Mouse (Mus musculus) neural tube, embryonic 13.5 days (tissue): ENCODE data around the gene Man2a2. TPM values are rescaled to one million over a fixed set of nuclear protein-coding genes. Genes with fewer than 3 reads are reported as not detected.
"Not testable (repeated sequence)": the region's sequence is repeated elsewhere in the genome, so short reads cannot be mapped to it uniquely, and the experiment has no call there.

Experiments used
- ATAC-seq: fragments of 200-750 bp; cut with Nextera tagmentation; 2 replicates; pipeline ENCODE4 v1.8.0; 2017; ENCODE audit warnings: low read depth, mild to moderate bottlenecking, moderate TSS enrichment, moderate library complexity
- H3K27ac ChIP-seq: fragments of 300-500 bp; sonication (generic); replicated peaks from 2 replicates; pipeline ENCODE4 v1.5.1; 2015; ENCODE audit warnings: moderate library complexity, mild to moderate bottlenecking, inconsistent platforms
- H3K27me3 ChIP-seq: fragments of 300-500 bp; sonication (generic); 2 replicates; pipeline ENCODE4 v1.6.1; 2015; ENCODE audit warnings: mild to moderate bottlenecking, inconsistent platforms
- H3K36me3 ChIP-seq: fragments of 300-500 bp; sonication (generic); 2 replicates; pipeline ENCODE4 v1.6.1; 2015; ENCODE audit warnings: mild to moderate bottlenecking, inconsistent platforms
- H3K4me1 ChIP-seq: fragments of 300-500 bp; sonication (generic); replicated peaks from 2 replicates; pipeline ENCODE4 v1.6.1; 2015; ENCODE audit warnings: inconsistent platforms
- H3K4me2 ChIP-seq: fragments of 300-500 bp; sonication (generic); 2 replicates; pipeline ENCODE4 v1.6.1; 2015; ENCODE audit warnings: inconsistent platforms, mild to moderate bottlenecking, moderate library complexity
- H3K4me3 ChIP-seq: fragments of 300-500 bp; sonication (generic); 2 replicates; pipeline ENCODE4 v1.5.1; 2015; ENCODE audit warnings: mild to moderate bottlenecking, inconsistent platforms
- H3K9ac ChIP-seq: fragments of 300-500 bp; sonication (generic); 2 replicates; pipeline ENCODE4 v1.6.1; 2015; ENCODE audit warnings: moderate library complexity, mild to moderate bottlenecking, inconsistent platforms
- H3K9me3 ChIP-seq: fragments of 300-500 bp; sonication (generic); 2 replicates; pipeline ENCODE4 v1.6.1; 2016; ENCODE audit warnings: inconsistent platforms
- WGBS: fragments of 180-500 bp; shearing (Covaris S2); methylation state at CpG from one replicate; pipeline ENCODE4 v1.1.7; 2015; 5-methylcytosine and 5-hydroxymethylcytosine counted together
- polyA plus RNA-seq: library from polyadenylated mRNA; unstranded; fragments of >200 nt; fragmentation: Nextera tagmentation; extraction: Ambion mirVana; gene quantifications from 2 replicates; pipeline ENCODE4 v1.2.1, GENCODE M21; 2015

The Man2a2 gene
- polyA plus RNA-seq, 1 experiment from 2014 or later = 23.6 TPM

DNA sequence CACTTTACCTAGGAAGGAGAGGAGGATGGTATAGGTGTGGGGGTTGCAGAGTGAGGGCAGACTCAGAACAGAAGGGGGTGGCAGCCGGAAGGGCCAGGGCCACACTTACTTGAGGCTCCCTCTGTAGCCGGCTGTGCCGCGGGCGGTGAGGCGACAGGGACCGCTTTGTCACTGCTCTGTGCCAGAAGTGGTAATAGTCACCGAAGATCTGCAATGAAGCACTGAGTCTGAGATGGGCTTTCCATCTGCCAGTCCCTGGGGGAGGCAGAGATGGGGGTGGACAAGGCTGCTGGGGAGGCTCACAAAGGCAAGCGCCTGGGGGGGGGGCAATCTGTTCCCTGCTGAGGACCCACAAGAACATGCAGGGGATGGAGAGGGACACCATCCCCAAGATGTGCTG is 26.8 kb upstream of the Man2a2 start:
- H3K27ac ChIP-seq = no peak overlapping the region
- no peak overlapping the region for H3K4me2 ChIP-seq
- peaks cover 47% of the 10 kb centered on the region for H3K36me3 ChIP-seq
- no peak overlapping the region for H3K4me3 ChIP-seq
- no peaks in the 10 kb centered on the region for H3K27me3 ChIP-seq
- no peak overlapping the region for H3K9ac ChIP-seq
- peaks cover 40% of the 10 kb centered on the region for H3K4me1 ChIP-seq
- H3K9me3 ChIP-seq = no peaks in the 10 kb centered on the region
- no peak for ATAC-seq
- 90% methylated on average over 9 of the region's 9 CpGs for WGBS

- H3K4me3 ChIP-seq, ATAC-seq, H3K9me3 ChIP-seq, H3K27me3 ChIP-seq, H3K9ac ChIP-seq, H3K4me2 ChIP-seq, H3K27ac ChIP-seq: not testable (repeated sequence)
- peaks cover 63% of the 10 kb centered on the region for H3K36me3 ChIP-seq
- 88% methylated on average over 4 of the region's 4 CpGs for WGBS
- H3K4me1 ChIP-seq = peaks cover 35% of the 10 kb centered on the region
Observed at GRCm38 (mm10) chr7:80396427-80396826, 25.3 kb upstream of the Man2a2 start.

DNA sequence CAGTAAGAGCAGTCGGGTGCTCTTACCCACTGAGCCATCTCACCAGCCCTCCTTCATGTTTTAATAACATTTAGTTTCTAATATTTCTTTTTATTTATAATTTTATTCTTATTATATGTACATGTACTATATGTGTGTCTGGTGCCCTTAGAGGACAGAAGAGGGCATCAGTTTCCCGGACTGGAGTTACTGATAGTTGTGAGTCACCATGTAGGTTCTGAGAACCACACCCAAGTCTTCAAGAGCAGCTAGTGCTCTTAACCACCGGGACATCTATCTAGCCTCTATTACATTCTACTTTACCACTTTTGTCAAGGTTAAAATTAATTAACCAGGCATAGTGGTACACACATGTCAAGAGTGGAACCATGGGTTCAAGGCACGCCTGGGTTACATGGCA is 23.4 kb upstream of the Man2a2 start:
- Histone ChIP-seq H3K9ac (no peak overlapping the region), H3K4me1 (peaks cover 16% of the 10 kb centered on the region), H3K9me3 (no peaks in the 10 kb centered on the region), H3K4me2 (no peak overlapping the region), H3K27me3 (no peaks in the 10 kb centered on the region), H3K36me3 (peaks cover 80% of the 10 kb centered on the region), H3K4me3 (no peak overlapping the region), H3K27ac (no peak overlapping the region)
- ATAC-seq = no peak
- WGBS = 91% methylated on average over 4 of the region's 4 CpGs

DNA sequence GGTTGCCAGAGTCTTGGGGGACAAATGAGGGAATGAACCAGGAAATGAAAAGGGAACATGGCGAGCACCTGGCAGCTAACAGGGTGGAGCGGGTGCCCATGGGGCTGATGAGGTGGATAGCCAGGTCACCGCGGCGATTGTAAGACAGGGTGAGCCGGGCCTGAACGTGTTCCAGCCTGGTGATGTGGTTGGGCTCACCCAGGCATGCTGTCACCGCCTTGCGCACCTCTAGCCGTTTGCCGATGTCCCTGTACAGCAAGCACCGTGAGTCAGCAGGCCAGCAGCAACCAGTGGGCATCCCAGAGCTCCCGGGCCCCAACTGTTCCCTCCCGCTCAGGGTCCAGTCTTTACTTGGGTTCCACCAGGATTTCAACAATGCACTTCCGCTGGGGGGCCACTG is 20.9 kb upstream of the Man2a2 start:
- H3K9me3 ChIP-seq = no peaks in the 10 kb centered on the region
- H3K27me3 ChIP-seq = peaks cover 10% of the 10 kb centered on the region
- peaks cover 70% of the 10 kb centered on the region for H3K36me3 ChIP-seq
- 93% methylated on average over 15 of the region's 15 CpGs for WGBS
- H3K4me2 ChIP-seq = no peak overlapping the region
- ATAC-seq = no peak
- H3K27ac ChIP-seq = no peak overlapping the region
- no peak overlapping the region for H3K4me3 ChIP-seq
- H3K9ac ChIP-seq = no peak overlapping the region
- peaks cover 15% of the 10 kb centered on the region for H3K4me1 ChIP-seq

GRCm38 (mm10) chr7:80387633-80388543 is 16.7 kb upstream of the Man2a2 start, which contains the start of gene Fes:
Fes (minus strand) TSS chr7:80387946.
- ATAC-seq = no peak
- Histone ChIP-seq H3K36me3 (peaks cover 32% of the 10 kb centered on the region), H3K27me3 (peaks cover 18% of the 10 kb centered on the region), H3K27ac (peak within 1 kb of the TSS; percentile 46; the same call in 1 of the 2 replicates), H3K4me3 (peak within 1 kb of the TSS; percentile 29), H3K9ac (peak within 1 kb of the TSS; percentile 63), H3K4me2 (peak within 1 kb of the TSS; percentile 44), H3K9me3 (no peaks in the 10 kb centered on the region), H3K4me1 (peaks cover 24% of the 10 kb centered on the region)
- 14% methylated on average over 33 of the region's 33 CpGs for WGBS

DNA sequence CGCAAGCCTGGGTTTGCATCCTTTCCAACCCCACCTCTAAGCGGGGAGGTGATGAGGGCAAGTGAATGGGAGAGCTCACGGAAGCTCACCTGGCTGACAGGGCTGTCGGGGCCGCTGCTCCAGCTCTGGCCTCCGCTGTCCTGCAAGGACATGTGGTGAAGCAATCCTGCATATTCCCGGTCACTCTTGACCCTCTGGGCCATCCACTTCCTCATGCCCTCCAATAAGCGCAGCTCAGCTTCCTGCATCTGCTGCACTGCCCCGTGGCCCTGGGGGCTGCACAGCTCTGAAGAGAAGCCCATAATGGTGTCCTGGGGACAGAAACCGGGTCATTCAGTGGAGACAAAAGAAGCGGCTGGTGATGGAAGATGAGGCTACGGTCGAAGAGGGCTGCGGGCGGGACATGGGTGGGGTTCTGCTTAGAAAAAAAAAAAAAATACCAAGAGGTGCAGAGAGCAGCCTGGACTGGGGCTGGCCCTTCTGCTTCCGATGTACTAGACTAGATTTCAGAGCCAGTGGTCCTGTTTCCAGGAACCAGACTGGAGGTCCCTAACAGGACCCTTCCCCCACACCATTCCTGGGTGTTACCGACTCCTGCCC is 16.0 kb upstream of the Man2a2 start:
- 19% methylated on average over 17 of the region's 17 CpGs for WGBS
- peak overlapping the region; percentile 44 for H3K4me2 ChIP-seq
- peak overlapping the region; percentile 63 for H3K9ac ChIP-seq

DNA sequence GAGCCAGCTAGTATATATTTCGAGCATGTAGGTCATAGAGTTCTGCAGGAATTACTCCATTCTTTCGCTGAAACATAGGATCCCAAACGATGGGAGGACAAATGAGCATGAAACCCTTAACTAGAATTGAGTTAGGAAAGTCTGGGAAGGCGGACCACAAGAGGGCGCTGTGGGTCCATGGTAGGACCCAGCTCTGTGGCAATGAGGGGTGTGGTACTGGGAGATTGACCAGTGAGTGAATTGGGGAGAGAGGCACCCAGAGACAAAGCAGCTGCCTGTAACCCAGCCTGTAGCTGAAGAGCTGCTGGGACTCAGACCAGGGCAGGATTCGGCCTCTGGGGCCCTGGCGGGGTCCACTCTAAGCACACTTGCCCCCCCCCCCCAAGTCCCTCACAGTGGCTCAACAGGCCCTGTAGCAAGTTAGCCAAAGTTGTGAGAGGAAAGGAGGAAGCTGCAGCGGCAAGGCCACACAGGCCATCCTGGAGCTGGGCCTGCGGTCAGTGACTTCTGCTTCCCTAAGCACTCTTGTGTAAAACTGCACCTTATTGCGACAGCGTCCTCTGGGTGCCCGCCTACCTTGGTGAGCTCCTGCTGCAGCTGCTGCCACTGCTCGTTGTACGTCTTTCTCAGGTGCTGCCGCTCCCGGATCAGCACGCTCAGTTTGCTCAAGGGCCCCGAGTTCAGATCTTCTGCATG is 15.2 kb upstream of the Man2a2 start:
- H3K4me1 ChIP-seq = peaks cover 24% of the 10 kb centered on the region
- H3K9ac ChIP-seq = 0 out of 2 replicates have a peak overlapping the region, but pooled peaks have one; percentile 31
- H3K4me2 ChIP-seq = peak overlapping the region; percentile 44
- H3K9me3 ChIP-seq = no peaks in the 10 kb centered on the region
- H3K36me3 ChIP-seq = peaks cover 17% of the 10 kb centered on the region
- H3K27me3 ChIP-seq = peaks cover 25% of the 10 kb centered on the region
- peak overlapping the region; percentile 29; the same call in 1 of the 2 replicates for H3K4me3 ChIP-seq
- 42% methylated on average over 18 of the region's 18 CpGs for WGBS
- ATAC-seq = peak; percentile 71
- H3K27ac ChIP-seq = no peak overlapping the region

More for the DNA sequence above, 16.0 kb upstream of the Man2a2 start:
- no peak for ATAC-seq
- peak overlapping the region; percentile 29 for H3K4me3 ChIP-seq
- peaks cover 25% of the 10 kb centered on the region for H3K36me3 ChIP-seq
- no peaks in the 10 kb centered on the region for H3K9me3 ChIP-seq
- peaks cover 24% of the 10 kb centered on the region for H3K4me1 ChIP-seq
- peaks cover 21% of the 10 kb centered on the region for H3K27me3 ChIP-seq
- peak overlapping the region; percentile 46; the same call in 1 of the 2 replicates for H3K27ac ChIP-seq

DNA sequence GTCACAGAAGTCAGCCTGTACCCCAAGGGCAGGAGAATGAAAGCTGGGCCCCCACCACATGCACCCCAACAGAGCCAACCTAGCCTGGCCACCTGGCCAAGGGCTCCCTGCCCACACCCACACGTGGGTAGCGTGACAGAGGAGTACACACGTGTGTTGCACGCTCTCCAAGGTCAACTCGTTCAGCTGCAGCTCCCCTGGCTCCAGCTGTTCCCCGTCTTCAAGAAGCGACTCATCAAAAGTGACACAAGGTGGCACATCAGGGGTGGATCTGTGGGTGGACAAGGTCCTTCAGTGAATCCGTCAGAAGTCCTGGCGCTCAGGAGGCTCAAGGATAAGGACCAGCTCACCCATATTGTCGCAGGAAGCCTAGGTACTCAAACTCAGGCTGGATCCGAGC is 11.7 kb upstream of the Man2a2 start:
- H3K4me2 ChIP-seq = no peak overlapping the region
- H3K9me3 ChIP-seq = no peaks in the 10 kb centered on the region
- no peak overlapping the region for H3K27ac ChIP-seq
- H3K4me1 ChIP-seq = peaks cover 17% of the 10 kb centered on the region
- no peak for ATAC-seq
- 76% methylated on average over 11 of the region's 11 CpGs for WGBS
- H3K27me3 ChIP-seq = peaks cover 22% of the 10 kb centered on the region
- no peak overlapping the region for H3K4me3 ChIP-seq
- no peak overlapping the region for H3K9ac ChIP-seq
- H3K36me3 ChIP-seq = no peaks in the 10 kb centered on the region

GRCm38 (mm10) chr7:80379531-80379930 is 8.4 kb upstream of the Man2a2 start:
- 61% methylated on average over 13 of the region's 13 CpGs for WGBS
- H3K9ac ChIP-seq = no peak overlapping the region
- ATAC-seq = no peak
- H3K9me3 ChIP-seq = no peaks in the 10 kb centered on the region
- H3K4me2 ChIP-seq = no peak overlapping the region
- no peaks in the 10 kb centered on the region for H3K36me3 ChIP-seq
- no peak overlapping the region for H3K4me3 ChIP-seq
- H3K27me3 ChIP-seq = peaks cover 8% of the 10 kb centered on the region; the same call in 1 of the 2 replicates
- H3K4me1 ChIP-seq = no peaks in the 10 kb centered on the region; the same call in 1 of the 2 replicates
- H3K27ac ChIP-seq = no peak overlapping the region

GRCm38 (mm10) chr7:80377471-80377870 is 6.3 kb upstream of the Man2a2 start:
- no peak overlapping the region for H3K4me3 ChIP-seq
- no peaks in the 10 kb centered on the region; the same call in 1 of the 2 replicates for H3K4me1 ChIP-seq
- H3K9ac ChIP-seq = no peak overlapping the region
- 34% methylated on average over 6 of the region's 6 CpGs for WGBS
- H3K27ac ChIP-seq = no peak overlapping the region
- no peaks in the 10 kb centered on the region for H3K36me3 ChIP-seq
- ATAC-seq = no peak
- H3K4me2 ChIP-seq = no peak overlapping the region
- no peaks in the 10 kb centered on the region for H3K9me3 ChIP-seq
- peaks cover 8% of the 10 kb centered on the region; the same call in 1 of the 2 replicates for H3K27me3 ChIP-seq

DNA sequence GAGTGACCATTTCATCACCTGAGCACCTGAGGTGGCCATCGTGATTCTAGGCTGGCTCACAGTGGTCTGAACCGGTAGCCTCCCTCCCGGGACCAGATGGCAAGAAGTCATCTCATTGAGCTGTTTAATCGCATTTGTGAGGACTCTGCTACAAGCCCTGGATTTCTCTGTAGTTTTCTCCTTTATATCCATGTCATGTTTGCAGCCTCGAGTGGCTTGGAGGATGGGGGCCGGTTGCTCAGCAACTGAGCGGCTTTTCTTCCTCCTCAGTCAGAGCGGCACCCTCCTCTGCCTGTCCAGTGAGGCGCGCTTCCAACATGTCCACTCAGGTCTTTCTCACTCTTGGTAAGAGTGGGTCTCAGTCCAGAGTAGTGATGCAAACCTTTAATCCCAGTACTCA is 5.0 kb upstream of the Man2a2 start:
- Histone ChIP-seq H3K9ac (no peak overlapping the region), H3K27ac (no peak overlapping the region), H3K4me3 (no peak overlapping the region), H3K4me2 (no peak overlapping the region), H3K9me3 (no peaks in the 10 kb centered on the region), H3K27me3 (no peaks in the 10 kb centered on the region), H3K36me3 (no peaks in the 10 kb centered on the region), H3K4me1 (no peaks in the 10 kb centered on the region; the same call in 1 of the 2 replicates)
- ATAC-seq = no peak
- 61% methylated on average over 10 of the region's 10 CpGs for WGBS
